Mouse (Mus musculus) midbrain, embryonic 14.5 days (tissue): ENCODE results near the gene Herc2. TPM values are rescaled to one million over a fixed set of nuclear protein-coding genes. Genes with fewer than 3 reads are reported as not detected.

Experiments used
- ATAC-seq: fragments of 200-750 bp; cut with Nextera tagmentation; 2 replicates; pipeline ENCODE4 v1.8.0; 2017; ENCODE audit warnings: moderate number of reproducible peaks, moderate library complexity; ENCODE audit not compliant: low FRiP score, low TSS enrichment
- DNase-seq: peaks from one replicate; pipeline ENCODE4 v3.0.0-alpha.2; 2015
- H3K27ac ChIP-seq: fragments of 300-500 bp; sonication (generic); replicated peaks from 2 replicates; pipeline ENCODE4 v1.5.1; 2014; ENCODE audit warnings: mild to moderate bottlenecking, low read depth, low read length, moderate library complexity
- H3K27me3 ChIP-seq: fragments of 300-500 bp; sonication (generic); 2 replicates; pipeline ENCODE4 v1.6.1; 2014; ENCODE audit warnings: low read length, control low read depth, mixed read lengths; ENCODE audit not compliant: control insufficient read depth, insufficient read depth
- H3K36me3 ChIP-seq: fragments of 300-500 bp; sonication (generic); 2 replicates; pipeline ENCODE4 v1.6.1; 2014; ENCODE audit warnings: low read length, control low read depth; ENCODE audit not compliant: control insufficient read depth, insufficient read depth
- H3K4me1 ChIP-seq: fragments of 300-500 bp; sonication (generic); 2 replicates; pipeline ENCODE4 v1.6.1; 2014; ENCODE audit warnings: mild to moderate bottlenecking, antibody characterized with exemption, low read length, control low read depth; ENCODE audit not compliant: control insufficient read depth, insufficient read depth
- H3K4me2 ChIP-seq: fragments of 300-500 bp; sonication (generic); 2 replicates; pipeline ENCODE4 v1.6.1; 2014; ENCODE audit warnings: mild to moderate bottlenecking, low read length, moderate library complexity
- H3K4me3 ChIP-seq: fragments of 300-500 bp; sonication (generic); replicated peaks from 2 replicates; pipeline ENCODE4 v1.5.1; 2014; ENCODE audit warnings: low read depth, low read length
- H3K9ac ChIP-seq: fragments of 300-500 bp; sonication (generic); replicated peaks from 2 replicates; pipeline ENCODE4 v1.6.1; 2014; ENCODE audit warnings: mild to moderate bottlenecking, low read length, moderate library complexity
- H3K9me3 ChIP-seq: fragments of 300-500 bp; sonication (generic); 2 replicates; pipeline ENCODE4 v1.6.1; 2016; ENCODE audit warnings: low read length, control low read depth, mixed read lengths; ENCODE audit not compliant: control insufficient read depth
- WGBS: fragments of 180-500 bp; shearing (Covaris S2); extraction: QIAGEN DNeasy Blood & Tissue Kit; methylation state at CpG from one replicate; pipeline ENCODE4 v1.1.7; 2014; 5-methylcytosine and 5-hydroxymethylcytosine counted together
- polyA plus RNA-seq: library from polyadenylated mRNA; unstranded; fragments of >200 nt; fragmentation: Nextera tagmentation; extraction: Ambion mirVana; gene quantifications from 2 replicates; pipeline ENCODE4 v1.2.1, GENCODE M21; 2014

The Herc2 gene
- polyA plus RNA-seq, 1 experiment from 2014 or later, result 52.3 TPM

DNA sequence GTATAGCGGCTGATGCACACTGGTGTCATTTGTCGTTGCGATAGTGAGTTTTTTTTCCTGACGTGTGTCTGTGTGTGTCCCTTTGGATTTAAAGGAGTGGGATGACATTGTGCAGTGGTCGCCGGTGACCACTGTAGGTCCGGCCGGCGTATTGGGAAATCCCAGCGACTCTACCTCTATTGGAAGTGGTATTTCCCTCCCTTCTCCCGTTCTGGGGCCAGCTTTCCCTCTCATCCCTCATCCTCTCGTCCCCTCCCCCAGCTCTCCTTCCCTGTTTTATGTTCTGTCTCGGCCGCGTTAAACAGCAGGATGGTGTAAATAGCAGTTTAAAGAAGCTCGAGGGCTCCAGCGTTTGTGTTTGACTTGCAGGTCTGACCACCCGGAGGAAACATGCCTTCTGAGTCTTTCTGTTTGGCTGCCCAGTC lies 503 bp downstream of the Herc2 start:
- H3K9me3 ChIP-seq, result no peaks in the 10 kb centered on the region
- ATAC-seq (peak; percentile 51), DNase-seq (peak; percentile 50)
- H3K4me2 ChIP-seq, result peak overlapping the region; percentile 62
- H3K4me3 ChIP-seq, result peak overlapping the region; percentile 88
- under 1% methylated on average over 18 of the region's 18 CpGs for WGBS
- H3K4me1 ChIP-seq, result peaks cover 11% of the 10 kb centered on the region
- H3K27ac ChIP-seq, result peak overlapping the region; percentile 90
- no peaks in the 10 kb centered on the region for H3K27me3 ChIP-seq
- peak overlapping the region; percentile 83 for H3K9ac ChIP-seq
- H3K36me3 ChIP-seq, result no peaks in the 10 kb centered on the region

- Histone ChIP-seq H3K36me3 (peaks cover 8% of the 10 kb centered on the region), H3K9ac (no peak overlapping the region), H3K9me3 (no peaks in the 10 kb centered on the region), H3K4me3 (no peak overlapping the region), H3K27me3 (no peaks in the 10 kb centered on the region), H3K4me2 (no peak overlapping the region), H3K27ac (no peak overlapping the region), H3K4me1 (peaks cover 11% of the 10 kb centered on the region)
- no peak for DNase-seq
- ATAC-seq, result no peak
These were observed 3.0 kb downstream of the Herc2 start for GRCm38 (mm10) chr7:56052996-56053395.

- Histone ChIP-seq H3K27me3 (no peaks in the 10 kb centered on the region), H3K27ac (no peak overlapping the region), H3K9ac (no peak overlapping the region), H3K4me2 (no peak overlapping the region), H3K9me3 (no peaks in the 10 kb centered on the region), H3K36me3 (peaks cover 11% of the 10 kb centered on the region), H3K4me3 (no peak overlapping the region), H3K4me1 (peaks cover 6% of the 10 kb centered on the region; the same call in 1 of the 2 replicates)
- no peak for ATAC-seq
- no peak for DNase-seq
- whole genome bisulfite sequencing, result 88% methylated on average over 3 of the region's 3 CpGs
These were observed 5.3 kb downstream of the Herc2 start for GRCm38 (mm10) chr7:56055338-56055737.

DNA sequence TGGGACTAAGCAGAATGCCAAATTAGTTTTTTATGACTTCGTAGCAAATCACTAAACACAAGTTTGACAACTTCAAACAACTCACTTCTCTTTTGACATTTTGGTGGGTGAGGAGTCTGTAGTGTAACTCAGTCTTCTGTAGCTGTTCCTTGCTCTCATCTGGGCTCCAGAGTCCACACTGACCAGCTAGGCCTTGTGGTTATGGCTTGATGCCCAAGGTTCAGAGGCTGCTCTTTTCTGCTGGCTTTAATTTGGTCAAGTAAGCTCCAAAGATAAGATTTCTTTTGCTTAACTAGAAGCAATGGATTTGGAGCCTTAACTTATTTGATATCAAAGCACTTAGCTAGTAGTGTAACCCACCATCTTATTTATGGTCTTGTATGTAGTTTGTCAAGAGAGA lies 14.9 kb downstream of the Herc2 start:
- Histone ChIP-seq H3K9me3 (no peaks in the 10 kb centered on the region), H3K27ac (no peak overlapping the region), H3K27me3 (no peaks in the 10 kb centered on the region), H3K4me3 (no peak overlapping the region), H3K4me2 (no peak overlapping the region), H3K4me1 (no peaks in the 10 kb centered on the region), H3K9ac (no peak overlapping the region), H3K36me3 (peaks cover 15% of the 10 kb centered on the region; the same call in 1 of the 2 replicates)
- WGBS, result 100% methylated on average over 1 of the region's 1 CpGs
- no peak for ATAC-seq
- DNase-seq, result no peak

DNA sequence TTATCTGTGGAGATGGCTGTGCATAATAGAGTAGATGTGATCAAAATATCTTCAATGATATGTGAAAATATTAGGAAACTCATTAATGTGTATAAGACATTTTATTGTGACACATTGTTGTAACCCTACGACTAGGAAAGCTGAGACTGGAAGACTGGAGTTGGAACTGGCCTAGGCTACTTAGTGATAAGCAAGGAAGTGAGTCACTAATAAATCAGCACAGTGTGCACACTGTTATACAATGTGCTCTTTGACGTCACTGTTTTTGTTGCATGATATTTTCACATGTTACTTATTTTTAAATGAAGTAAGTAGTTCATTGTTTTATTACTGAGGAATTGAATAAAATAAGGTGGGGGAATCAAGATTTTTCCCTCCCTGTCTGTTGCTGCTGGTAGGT lies 16.1 kb downstream of the Herc2 start:
- Histone ChIP-seq H3K4me3 (no peak overlapping the region), H3K27me3 (no peaks in the 10 kb centered on the region), H3K4me1 (no peaks in the 10 kb centered on the region), H3K4me2 (no peak overlapping the region), H3K27ac (no peak overlapping the region), H3K36me3 (peaks cover 12% of the 10 kb centered on the region; the same call in 1 of the 2 replicates), H3K9ac (no peak overlapping the region), H3K9me3 (no peaks in the 10 kb centered on the region)
- DNase-seq (no peak), ATAC-seq (no peak)
- 91% methylated on average over 2 of the region's 2 CpGs for WGBS

DNA sequence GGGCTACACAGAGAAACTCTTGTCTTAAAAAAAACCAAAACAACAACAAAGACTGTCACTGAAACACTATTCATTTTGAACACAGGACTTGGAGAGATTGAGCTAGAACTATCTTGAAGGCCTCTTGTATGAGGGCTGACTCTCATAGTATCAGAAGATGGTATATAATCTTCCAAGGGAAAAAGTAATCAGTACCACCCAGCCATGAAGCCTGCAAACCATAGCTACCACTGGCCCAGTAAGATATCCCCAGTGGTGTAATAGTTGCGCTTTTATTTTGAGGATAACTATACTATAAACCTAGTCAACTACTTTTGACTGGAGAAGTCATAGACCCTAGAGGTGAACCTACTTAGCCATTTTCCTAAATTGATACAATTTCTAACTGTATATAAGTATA lies 16.6 kb downstream of the Herc2 start:
- H3K4me2 ChIP-seq, result no peak overlapping the region
- DNase-seq (no peak), ATAC-seq (no peak)
- H3K27me3 ChIP-seq, result no peaks in the 10 kb centered on the region
- no peaks in the 10 kb centered on the region for H3K4me1 ChIP-seq
- H3K9me3 ChIP-seq, result no peaks in the 10 kb centered on the region
- 100% methylated on average over 1 of the region's 1 CpGs for WGBS
- H3K36me3 ChIP-seq, result peaks cover 10% of the 10 kb centered on the region; the same call in 1 of the 2 replicates
- H3K9ac ChIP-seq, result no peak overlapping the region
- H3K27ac ChIP-seq, result no peak overlapping the region
- H3K4me3 ChIP-seq, result no peak overlapping the region

GRCm38 (mm10) chr7:56071724-56072123 lies 21.7 kb downstream of the Herc2 start:
- H3K27ac ChIP-seq, result no peak overlapping the region
- H3K4me3 ChIP-seq, result no peak overlapping the region
- H3K4me1 ChIP-seq, result no peaks in the 10 kb centered on the region
- no peak for ATAC-seq
- 93% methylated on average over 4 of the region's 4 CpGs for WGBS
- no peak overlapping the region for H3K4me2 ChIP-seq
- no peak for DNase-seq
- H3K27me3 ChIP-seq, result no peaks in the 10 kb centered on the region
- no peaks in the 10 kb centered on the region for H3K9me3 ChIP-seq
- H3K36me3 ChIP-seq, result peaks cover 7% of the 10 kb centered on the region; the same call in 1 of the 2 replicates
- H3K9ac ChIP-seq, result no peak overlapping the region

DNA sequence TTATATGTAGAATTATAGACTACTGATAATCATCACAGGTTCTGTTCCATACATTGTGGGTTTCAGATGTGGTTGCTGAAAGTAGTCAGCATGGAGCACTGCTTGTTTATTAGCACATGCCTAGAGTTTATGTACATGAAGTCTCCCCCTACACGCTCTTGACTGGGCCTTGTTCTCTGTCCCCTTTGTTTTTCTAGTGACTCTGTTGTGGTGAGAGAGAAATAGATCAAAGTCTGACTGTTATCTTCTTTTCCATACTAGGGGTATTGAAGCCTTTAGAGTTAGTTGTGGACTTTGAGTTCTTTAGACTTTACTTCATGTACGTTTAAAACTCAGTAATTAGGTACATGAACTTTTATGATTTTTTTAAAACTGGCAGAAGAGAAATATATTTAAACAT lies 33.0 kb downstream of the Herc2 start:
- no peak for DNase-seq

DNA sequence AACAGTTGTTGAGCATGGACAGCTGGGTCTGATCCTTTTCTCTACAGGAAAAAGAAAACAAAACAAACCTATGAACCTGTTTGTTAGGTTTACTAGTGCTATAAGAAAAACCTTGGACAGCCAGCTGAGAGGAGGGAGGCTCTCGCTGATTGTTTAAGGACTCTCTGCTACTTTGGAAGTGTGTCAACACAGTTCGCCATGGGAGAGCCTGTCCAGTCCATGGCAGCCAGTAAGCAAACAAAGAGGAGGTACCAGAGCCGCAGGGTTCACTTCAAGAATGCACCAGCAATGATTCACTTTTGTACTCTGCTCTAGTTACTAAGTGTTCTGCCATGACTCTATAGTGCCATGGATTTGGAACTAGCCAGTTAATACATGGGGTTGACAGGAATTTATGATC lies 39.1 kb downstream of the Herc2 start:
- H3K4me1 ChIP-seq, result no peaks in the 10 kb centered on the region
- H3K9me3 ChIP-seq, result no peaks in the 10 kb centered on the region
- no peak overlapping the region for H3K9ac ChIP-seq
- no peak overlapping the region for H3K27ac ChIP-seq
- DNase-seq (no peak), ATAC-seq (no peak)
- H3K4me2 ChIP-seq, result no peak overlapping the region
- peaks cover 76% of the 10 kb centered on the region for H3K36me3 ChIP-seq
- WGBS, result 87% methylated on average over 3 of the region's 3 CpGs
- H3K27me3 ChIP-seq, result no peaks in the 10 kb centered on the region
- H3K4me3 ChIP-seq, result no peak overlapping the region

More for the DNA sequence above, 33.0 kb downstream of the Herc2 start:
- no peak overlapping the region for H3K4me3 ChIP-seq
- H3K36me3 ChIP-seq, result peaks cover 34% of the 10 kb centered on the region
- no peak overlapping the region for H3K27ac ChIP-seq
- H3K9ac ChIP-seq, result no peak overlapping the region
- no peaks in the 10 kb centered on the region for H3K9me3 ChIP-seq
- no peaks in the 10 kb centered on the region for H3K27me3 ChIP-seq
- 89% methylated on average over 2 of the region's 2 CpGs for WGBS
- H3K4me1 ChIP-seq, result no peaks in the 10 kb centered on the region
- ATAC-seq, result no peak
- H3K4me2 ChIP-seq, result no peak overlapping the region
